In genomic region chr9:109040216-109040615, GRCm38 (mm10) we compare ENCODE assay signal across 13 mouse cellular contexts. TPM values are rescaled to one million over a fixed set of nuclear protein-coding genes. Genes with fewer than 3 reads are reported as not detected.
A peak's percentile ranks its signal among the peaks of the same experiment; 100 is the strongest.
DNase-seq lines count a peak whose midpoint lies in the region; ATAC-seq and TF ChIP-seq lines count a peak whose summit lies in the region.
"Had no signal": no experiment of that assay in that cellular context is flagged by ENCODE, and none has a peak within 500 bp of the region (broad histone marks: within the 10 kb centered on the region; RNA-seq: fewer than 3 reads in every experiment).

No protein-coding gene starts in this region.

- DNase-seq in embryonic facial prominence, embryonic 10.5 days (ENCODE audit: low spot score), result no peak
- peak; percentile 36 for DNase-seq in liver, adult 2 months (ENCODE audit: extremely low read depth, low read depth, low spot score)
- DNase-seq in liver, result no peak
- DNase-seq in kidney, adult 2 months, result peak; percentile 84
- DNase-seq in urinary bladder, adult 18-20 months (ENCODE audit: low spot score in 2 of 2), result no peak
- DNase-seq in layer of hippocampus, postnatal 10 days (ENCODE audit: low spot score in 2 of 2), result no peak
- DNase-seq: forebrain, postnatal 0 days; midbrain, embryonic 14.5 days; thymus, postnatal 14 days had no signal

- H3K27ac ChIP-seq in embryonic facial prominence, embryonic 13.5 days, result no peak overlapping the region
- H3K27ac ChIP-seq in embryonic facial prominence, embryonic 10.5 days (replicated peaks), result no peak overlapping the region
- no peak overlapping the region for H3K27ac ChIP-seq in liver, adult 2 months (replicated peaks; ENCODE audit: insufficient read depth, low read depth, low read length)
- H3K27ac ChIP-seq in kidney, adult 2 months (ENCODE audit: insufficient read depth, low read depth, low read length), result peak overlapping the region; percentile 85
- no peak overlapping the region for H3K27ac ChIP-seq in stomach, embryonic 14.5 days (ENCODE audit: low read length)
- H3K27ac ChIP-seq: hindbrain, embryonic 10.5 days; liver, embryonic 12.5 days had no signal

- H3K79me2 ChIP-seq in liver, adult 2 months (ENCODE audit: control insufficient read depth, insufficient read depth, low read length), result no peaks in the 10 kb centered on the region

- H3K9me3 ChIP-seq in embryonic facial prominence, embryonic 13.5 days, result no peaks in the 10 kb centered on the region
- no peaks in the 10 kb centered on the region for H3K9me3 ChIP-seq in embryonic facial prominence, embryonic 10.5 days
- H3K9me3 ChIP-seq in stomach, embryonic 14.5 days (ENCODE audit: control insufficient read depth, low read depth, low read length), result no peaks in the 10 kb centered on the region
- H3K9me3 ChIP-seq: hindbrain, embryonic 10.5 days; liver, embryonic 12.5 days had no signal

- WGBS in embryonic facial prominence, embryonic 13.5 days, result 79% methylated on average over 8 of the region's 8 CpGs
- 85% methylated on average over 8 of the region's 8 CpGs for WGBS in embryonic facial prominence, embryonic 10.5 days
- WGBS in liver, adult 2 months, result 40% methylated on average over 8 of the region's 8 CpGs
- 28% methylated on average over 8 of the region's 8 CpGs for WGBS in kidney, adult 2 months
- WGBS in stomach, embryonic 14.5 days, result 80% methylated on average over 8 of the region's 8 CpGs

- peaks cover 3% of the 10 kb centered on the region; the same call in 1 of the 2 replicates for H3K36me3 ChIP-seq in embryonic facial prominence, embryonic 13.5 days
- no peaks in the 10 kb centered on the region for H3K36me3 ChIP-seq in embryonic facial prominence, embryonic 10.5 days (replicated peaks)
- no peaks in the 10 kb centered on the region for H3K36me3 ChIP-seq in liver, adult 2 months (ENCODE audit: control insufficient read depth, insufficient read depth, low read length)
- no peaks in the 10 kb centered on the region for H3K36me3 ChIP-seq in kidney, adult 2 months (ENCODE audit: control insufficient read depth, insufficient read depth, low read length)
- H3K36me3 ChIP-seq in stomach, embryonic 14.5 days (ENCODE audit: control insufficient read depth, insufficient read depth, low read length), result no peaks in the 10 kb centered on the region
- H3K36me3 ChIP-seq: hindbrain, embryonic 10.5 days; liver, embryonic 12.5 days had no signal

- no peak for ATAC-seq in embryonic facial prominence, embryonic 13.5 days (ENCODE audit: insufficient number of reproducible peaks, insufficient read depth, low FRiP score, low TSS enrichment, low read depth)
- ATAC-seq in stomach, embryonic 14.5 days (ENCODE audit: insufficient number of reproducible peaks, insufficient read depth, low FRiP score, low read depth), result no peak
- ATAC-seq: forebrain, postnatal 0 days had no signal

- H3K4me1 ChIP-seq in embryonic facial prominence, embryonic 13.5 days, result peaks cover 29% of the 10 kb centered on the region
- H3K4me1 ChIP-seq in embryonic facial prominence, embryonic 10.5 days, result peaks cover 38% of the 10 kb centered on the region
- no peaks in the 10 kb centered on the region; the same call in 1 of the 2 replicates for H3K4me1 ChIP-seq in liver, adult 2 months (ENCODE audit: control insufficient read depth, insufficient read depth, low read length)
- peaks cover 15% of the 10 kb centered on the region for H3K4me1 ChIP-seq in kidney, adult 2 months (ENCODE audit: control insufficient read depth, insufficient read depth, low read length)
- peaks cover 14% of the 10 kb centered on the region; the same call in 1 of the 2 replicates for H3K4me1 ChIP-seq in stomach, embryonic 14.5 days (ENCODE audit: control insufficient read depth, insufficient read depth, low read length)

- no peak for TF ChIP-seq CTCF in liver, adult 2 months (IDR thresholded peaks at IDR 0.05; ENCODE audit: low read depth, low read length)
- no peak for TF ChIP-seq CTCF in kidney, adult 2 months (conservative IDR thresholded peaks at IDR 0.05; ENCODE audit: insufficient read depth, insufficient read length, low read depth, low read length)

- no peak overlapping the region for H3K4me3 ChIP-seq in embryonic facial prominence, embryonic 13.5 days
- no peak overlapping the region for H3K4me3 ChIP-seq in embryonic facial prominence, embryonic 10.5 days
- H3K4me3 ChIP-seq in liver, adult 2 months (ENCODE audit: insufficient read depth, low read depth, low read length), result no peak overlapping the region
- H3K4me3 ChIP-seq in kidney, adult 2 months (ENCODE audit: insufficient read depth, low read depth, low read length), result peak overlapping the region; percentile 81
- H3K4me3 ChIP-seq in stomach, embryonic 14.5 days (ENCODE audit: low read depth, low read length), result no peak overlapping the region
- H3K4me3 ChIP-seq: hindbrain, embryonic 10.5 days; liver, embryonic 12.5 days had no signal

- TF ChIP-seq POLR2A in liver, adult 2 months (IDR thresholded peaks at IDR 0.05; ENCODE audit: extremely low read depth, insufficient read depth, low read length), result no peak
- TF ChIP-seq POLR2A in kidney, adult 2 months (IDR thresholded peaks at IDR 0.05; ENCODE audit: low read depth, low read length), result no peak

- peak overlapping the region; percentile 85; the same call in 1 of the 2 replicates for H3K4me2 ChIP-seq in embryonic facial prominence, embryonic 13.5 days
- H3K4me2 ChIP-seq in stomach, embryonic 14.5 days (replicated peaks; ENCODE audit: low read depth, low read length), result peak overlapping the region; percentile 18; the same call in 1 of the 2 replicates

- H3K27me3 ChIP-seq in embryonic facial prominence, embryonic 13.5 days, result no peaks in the 10 kb centered on the region
- peaks cover 6% of the 10 kb centered on the region; the same call in 1 of the 2 replicates for H3K27me3 ChIP-seq in embryonic facial prominence, embryonic 10.5 days (replicated peaks; ENCODE audit: low read depth, poor library complexity, severe bottlenecking)
- peaks cover 6% of the 10 kb centered on the region; the same call in 1 of the 2 replicates for H3K27me3 ChIP-seq in liver, adult 2 months (ENCODE audit: control insufficient read depth, insufficient read depth, low read length)
- no peaks in the 10 kb centered on the region for H3K27me3 ChIP-seq in kidney, adult 2 months (replicated peaks; ENCODE audit: control insufficient read depth, insufficient read depth, low read length)
- no peaks in the 10 kb centered on the region for H3K27me3 ChIP-seq in stomach, embryonic 14.5 days (ENCODE audit: control insufficient read depth, insufficient read depth, low read length)

- H3K9ac ChIP-seq in embryonic facial prominence, embryonic 13.5 days, result peak overlapping the region; percentile 46
- 0 out of 2 replicates have a peak overlapping the region, but pooled peaks have one; percentile 17 for H3K9ac ChIP-seq in liver, adult 2 months (ENCODE audit: low read depth, low read length)
- H3K9ac ChIP-seq in stomach, embryonic 14.5 days (replicated peaks; ENCODE audit: low read depth, low read length), result no peak overlapping the region
- H3K9ac ChIP-seq: forebrain, postnatal 0 days; liver, embryonic 12.5 days had no signal

RNA-seq across cellular contexts. Expression of gene Shisa5, which starts 1.9 kb away (rescaled TPM):
- 65.4 and 76.0 TPM in 2 replicates for polyA plus RNA-seq in embryonic facial prominence, embryonic 13.5 days (2015; fragmentation: Nextera tagmentation; extraction: Ambion mirVana)
- 38.4 and 42.0 TPM in 2 replicates for polyA plus RNA-seq in embryonic facial prominence, embryonic 10.5 days (2016; fragmentation: Nextera tagmentation; extraction: Ambion mirVana)
- total RNA-seq in liver, adult 2 months (2014; rRNA removed), result 20.8 and 23.8 TPM in 2 replicates
- polyA plus RNA-seq in liver, adult 2 months (2012; rRNA removed), result 144 and 205 TPM in 2 replicates
- 467 and 688 TPM in 2 replicates for polyA plus RNA-seq in kidney, adult 2 months (2012; rRNA removed)
- 75.0 and 84.4 TPM in 2 replicates for polyA plus RNA-seq in stomach, embryonic 14.5 days (2014; fragmentation: Nextera tagmentation; extraction: Ambion mirVana)
- 10 to 100 TPM; 37.7 to 47.2 TPM for total RNA-seq in layer of hippocampus, postnatal 10 days (2021)

RNA-seq across cellular contexts. Expression of gene Trex1, which starts 19.3 kb away (rescaled TPM):
- polyA plus RNA-seq in embryonic facial prominence, embryonic 13.5 days (2015; fragmentation: Nextera tagmentation; extraction: Ambion mirVana), result 13.3 and 13.7 TPM in 2 replicates
- polyA plus RNA-seq in embryonic facial prominence, embryonic 10.5 days (2016; fragmentation: Nextera tagmentation; extraction: Ambion mirVana), result 8.4 and 10.3 TPM in 2 replicates
- total RNA-seq in liver, adult 2 months (2014; rRNA removed), result 7.7 and 8.4 TPM in 2 replicates
- 30.7 and 41.1 TPM in 2 replicates for polyA plus RNA-seq in liver, adult 2 months (2012; rRNA removed)
- polyA plus RNA-seq in kidney, adult 2 months (2012; rRNA removed), result 45.2 and 46.7 TPM in 2 replicates
- polyA plus RNA-seq in stomach, embryonic 14.5 days (2014; fragmentation: Nextera tagmentation; extraction: Ambion mirVana), result 11.6 and 12.2 TPM in 2 replicates
- total RNA-seq in layer of hippocampus, postnatal 10 days (2021), result 10 to 100 TPM; 11.9 to 13.2 TPM

RNA-seq across cellular contexts. Expression of gene Atrip, which starts 33.7 kb away (rescaled TPM):
- polyA plus RNA-seq in embryonic facial prominence, embryonic 13.5 days (2015; fragmentation: Nextera tagmentation; extraction: Ambion mirVana), result 26.8 and 29.6 TPM in 2 replicates
- polyA plus RNA-seq in embryonic facial prominence, embryonic 10.5 days (2016; fragmentation: Nextera tagmentation; extraction: Ambion mirVana), result 35.9 and 36.7 TPM in 2 replicates
- total RNA-seq in liver, adult 2 months (2014; rRNA removed), result 5.1 and 5.4 TPM in 2 replicates
- 9.2 and 10.3 TPM in 2 replicates for polyA plus RNA-seq in liver, adult 2 months (2012; rRNA removed)
- polyA plus RNA-seq in kidney, adult 2 months (2012; rRNA removed), result 20.2 and 20.9 TPM in 2 replicates
- polyA plus RNA-seq in stomach, embryonic 14.5 days (2014; fragmentation: Nextera tagmentation; extraction: Ambion mirVana), result 27.2 and 29.3 TPM in 2 replicates
- total RNA-seq in layer of hippocampus, postnatal 10 days (2021), result 10 to 100 TPM; 28.5 to 29.9 TPM

RNA-seq across cellular contexts. Expression of gene Ccdc51, which starts 42.1 kb away (rescaled TPM):
- 14.1 and 14.6 TPM in 2 replicates for polyA plus RNA-seq in embryonic facial prominence, embryonic 13.5 days (2015; fragmentation: Nextera tagmentation; extraction: Ambion mirVana)
- polyA plus RNA-seq in embryonic facial prominence, embryonic 10.5 days (2016; fragmentation: Nextera tagmentation; extraction: Ambion mirVana), result 11.8 and 13.3 TPM in 2 replicates
- 7.5 and 8.6 TPM in 2 replicates for total RNA-seq in liver, adult 2 months (2014; rRNA removed)
- 7.2 and 8.2 TPM in 2 replicates for polyA plus RNA-seq in liver, adult 2 months (2012; rRNA removed)
- polyA plus RNA-seq in kidney, adult 2 months (2012; rRNA removed), result 11.4 and 11.7 TPM in 2 replicates
- polyA plus RNA-seq in stomach, embryonic 14.5 days (2014; fragmentation: Nextera tagmentation; extraction: Ambion mirVana), result 12.9 and 13.1 TPM in 2 replicates
- total RNA-seq in layer of hippocampus, postnatal 10 days (2021), result 1 to 10 TPM; 6.1 to 7.3 TPM

RNA-seq across cellular contexts. Expression of gene Tma7, which starts 42.2 kb away (rescaled TPM):
- polyA plus RNA-seq in embryonic facial prominence, embryonic 13.5 days (2015; fragmentation: Nextera tagmentation; extraction: Ambion mirVana), result 686 and 706 TPM in 2 replicates
- 784 and 812 TPM in 2 replicates for polyA plus RNA-seq in embryonic facial prominence, embryonic 10.5 days (2016; fragmentation: Nextera tagmentation; extraction: Ambion mirVana)
- total RNA-seq in liver, adult 2 months (2014; rRNA removed), result 53.4 and 54.7 TPM in 2 replicates
- polyA plus RNA-seq in liver, adult 2 months (2012; rRNA removed), result 23.3 and 24.4 TPM in 2 replicates
- polyA plus RNA-seq in kidney, adult 2 months (2012; rRNA removed), result 42.4 and 80.7 TPM in 2 replicates
- 633 and 676 TPM in 2 replicates for polyA plus RNA-seq in stomach, embryonic 14.5 days (2014; fragmentation: Nextera tagmentation; extraction: Ambion mirVana)
- 100 to 1,000 TPM; 331 to 333 TPM for total RNA-seq in layer of hippocampus, postnatal 10 days (2021)

Comparison
In these comparisons a context has a peak if more than half of its experiments do, and no peak if none do; other contexts are left out.
1. DNase-seq: peak in liver, adult 2 months (single experiment) and kidney, adult 2 months (single experiment); none in embryonic facial prominence, embryonic 10.5 days (single experiment), liver (single experiment), urinary bladder, adult 18-20 months (0 of 2) and layer of hippocampus, postnatal 10 days (0 of 2).